Mouse (Mus musculus): Measurements from ENCODE around the gene Pla2g10.
"Not testable (repeated sequence)": the region's sequence is repeated elsewhere in the genome, so short reads cannot be mapped to it uniquely, and the experiment has no call there.

Gene Pla2g10

DNA sequence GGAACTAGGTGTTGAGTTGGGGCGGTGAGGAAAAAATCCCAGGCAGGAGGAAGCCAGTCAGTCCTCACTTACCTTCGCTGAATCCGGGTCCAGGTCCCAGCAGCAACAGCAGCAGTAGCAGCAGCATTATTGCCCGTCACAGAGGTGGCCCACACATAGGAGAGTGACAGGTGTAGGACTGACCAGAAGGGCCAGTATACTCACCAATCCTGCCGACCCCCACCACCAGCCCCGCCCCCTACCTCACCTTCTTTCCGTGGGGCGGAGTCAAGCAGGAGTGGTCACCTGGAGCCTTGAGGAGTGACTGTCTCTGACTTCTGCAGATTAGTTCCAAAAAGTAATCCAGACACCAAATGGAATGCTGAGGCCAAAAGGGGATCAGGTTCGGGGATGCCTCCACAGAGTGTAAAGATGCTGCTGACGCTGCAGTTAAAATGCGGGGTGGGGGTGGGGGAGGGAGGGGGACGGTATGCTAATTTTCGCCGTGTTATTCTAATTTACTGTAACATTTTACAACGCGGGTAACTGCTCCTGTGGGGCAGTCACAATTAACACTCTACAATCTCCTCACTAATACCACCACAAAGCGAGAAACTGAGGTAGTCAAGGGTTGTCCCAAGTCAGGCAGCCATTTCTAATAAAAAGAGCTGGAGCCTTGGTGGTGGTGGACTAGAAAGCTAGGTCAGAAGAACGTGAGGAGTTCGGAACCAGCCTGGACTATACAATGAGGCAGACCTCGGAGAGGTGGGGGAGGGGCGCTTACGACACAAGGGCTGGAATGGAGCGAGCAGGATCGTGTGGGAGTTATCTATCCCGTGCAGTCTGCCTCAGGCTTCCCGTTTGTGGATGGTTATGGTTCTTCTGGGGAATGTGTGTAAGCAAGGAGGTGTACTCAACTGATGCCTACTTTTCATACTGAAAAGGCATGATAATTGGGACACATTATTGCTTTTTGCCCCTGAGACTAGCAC lies at the start of gene Pla2g10:
TSS of gene Pla2g10 (minus strand) at position 699 of the 971 bp plus-strand sequence.
- DNase-seq (ENCODE audit: low spot score) = no peak

- DNase-seq (ENCODE audit: low spot score) = peak; percentile 70
These were observed 43.9 kb upstream of the Pla2g10 start for GRCm38 (mm10) chr16:13774651-13775050.

DNA sequence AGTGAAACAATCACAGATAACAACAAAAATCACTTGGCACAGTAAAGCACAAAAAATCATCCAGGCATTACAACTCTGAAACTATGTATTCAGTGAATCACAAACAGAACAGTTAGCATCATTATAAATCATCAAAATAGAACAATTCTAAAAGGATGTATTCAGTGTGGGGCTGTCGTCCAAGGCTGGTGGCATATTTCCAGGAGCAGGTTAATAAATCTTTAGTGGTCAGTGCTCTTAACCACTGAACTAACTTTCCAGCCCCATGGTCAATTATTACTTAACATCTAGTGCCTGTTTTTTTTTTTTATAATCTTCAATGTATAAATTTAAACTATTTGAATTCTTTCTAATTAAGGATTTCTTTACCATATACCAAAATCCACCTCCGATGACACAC lies 43.2 kb upstream of the Pla2g10 start:
- DNase-seq (ENCODE audit: low spot score) = peak; percentile 67

DNA sequence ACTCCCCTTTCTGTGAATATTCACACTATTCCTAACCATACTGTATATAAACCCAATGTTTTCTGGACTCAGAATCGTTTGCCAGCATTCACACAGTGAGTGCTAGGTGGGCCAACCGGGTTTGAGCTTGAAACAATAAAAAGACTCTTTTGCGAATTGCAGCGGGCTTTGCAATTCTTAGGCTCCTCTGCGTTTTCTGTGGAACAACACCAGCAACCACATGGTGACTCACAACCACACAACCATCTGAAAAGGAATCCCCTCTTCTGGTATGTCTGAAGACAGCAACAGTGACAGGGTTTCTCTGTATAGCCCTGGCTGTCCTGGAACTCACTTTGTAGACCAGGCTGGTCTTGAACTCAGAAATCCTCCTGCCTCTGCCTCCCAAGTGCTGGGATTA lies 41.3 kb upstream of the Pla2g10 start:
- not testable (repeated sequence) for DNase-seq (ENCODE audit: low spot score)

- DNase-seq (ENCODE audit: low spot score) = not testable (repeated sequence)
These were observed 40.8 kb upstream of the Pla2g10 start for GRCm38 (mm10) chr16:13771603-13772002.

- DNase-seq (ENCODE audit: low spot score) = peak; percentile 72
These were observed 35.6 kb upstream of the Pla2g10 start for GRCm38 (mm10) chr16:13766367-13766766.

- no peak for DNase-seq (ENCODE audit: low spot score)
These were observed 33.7 kb upstream of the Pla2g10 start for GRCm38 (mm10) chr16:13764519-13764918.

DNA sequence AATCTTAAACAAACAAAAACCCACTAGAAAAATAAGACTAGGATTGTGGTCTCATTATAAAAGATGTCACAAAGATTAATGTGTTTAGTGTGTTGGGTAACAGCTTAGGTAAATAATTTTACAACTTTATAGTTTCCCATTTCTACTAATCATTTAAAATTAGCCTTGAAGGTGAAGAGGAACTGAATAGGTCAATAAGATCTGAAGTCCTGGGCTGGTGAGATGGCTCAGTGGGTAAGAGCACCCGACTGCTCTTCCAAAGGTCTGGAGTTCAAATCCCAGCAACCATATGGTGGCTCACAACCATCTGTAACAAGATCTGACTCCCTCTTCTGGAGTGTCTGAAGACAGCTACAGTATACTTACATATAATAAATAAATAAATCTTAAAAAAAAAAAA lies 32.0 kb upstream of the Pla2g10 start:
- not testable (repeated sequence) for DNase-seq (ENCODE audit: low spot score)

DNA sequence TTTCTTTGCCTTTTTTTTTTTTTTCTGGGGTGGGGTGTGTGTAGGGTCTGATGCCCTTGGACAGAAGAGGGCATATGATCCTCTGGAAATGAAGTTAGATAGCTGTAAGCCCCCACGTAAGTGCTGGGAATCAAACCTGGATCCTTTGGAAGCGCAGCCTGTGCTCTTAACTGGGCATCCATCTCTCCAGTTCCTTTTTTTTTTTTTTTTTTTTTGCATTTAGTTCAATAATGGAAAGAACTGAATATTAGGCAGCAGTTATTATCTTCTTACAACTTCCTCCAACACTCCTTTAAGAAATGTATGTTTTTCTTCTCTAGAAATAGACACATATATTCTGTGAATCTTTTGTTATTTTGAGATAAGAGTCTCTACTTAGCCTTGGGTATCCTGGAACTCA lies 27.0 kb upstream of the Pla2g10 start:
- no peak for DNase-seq (ENCODE audit: low spot score)

- DNase-seq (ENCODE audit: low spot score) = no peak
These were observed 23.8 kb upstream of the Pla2g10 start for GRCm38 (mm10) chr16:13754400-13755190.

DNA sequence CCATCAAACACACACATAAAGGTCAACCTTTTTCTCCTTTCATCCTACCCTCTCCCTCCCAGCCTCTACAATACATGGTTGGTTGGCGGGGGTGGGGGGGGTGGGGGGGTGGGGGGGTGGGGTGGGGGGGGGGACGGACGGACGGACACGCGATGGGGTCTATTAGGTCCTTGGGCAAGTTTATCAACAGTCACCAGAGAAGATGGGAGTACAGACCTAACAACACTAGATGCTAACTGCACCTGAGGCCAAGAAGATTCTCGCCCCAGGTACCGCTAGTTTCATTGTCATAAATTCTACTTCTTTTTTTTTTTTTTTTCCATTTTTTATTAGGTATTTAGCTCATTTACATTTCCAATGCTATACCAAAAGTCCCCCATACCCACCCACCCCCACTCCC lies 23.2 kb upstream of the Pla2g10 start:
- no peak for DNase-seq (ENCODE audit: low spot score)

GRCm38 (mm10) chr16:13750626-13751025 lies 19.8 kb upstream of the Pla2g10 start:
- no peak for DNase-seq (ENCODE audit: low spot score)

DNA sequence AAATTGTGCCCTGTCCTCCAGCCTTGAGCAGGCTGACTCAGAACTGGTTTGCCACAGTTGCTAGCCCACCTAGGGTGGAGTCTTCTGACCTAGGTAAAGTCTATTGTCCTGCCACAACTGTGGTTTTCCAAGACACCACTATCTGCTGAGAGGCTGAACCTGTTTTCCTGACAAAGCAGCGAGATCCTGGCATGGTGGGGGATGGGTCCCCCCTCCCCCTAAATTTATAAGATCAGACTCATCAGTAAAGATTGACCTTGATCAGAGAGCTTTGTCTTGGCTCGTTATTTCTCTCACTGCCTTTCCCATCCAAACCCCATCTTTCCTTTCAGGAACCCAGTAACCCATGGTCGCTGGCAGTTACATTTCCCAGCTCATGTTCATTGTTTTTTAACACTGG lies 19.2 kb upstream of the Pla2g10 start:
- DNase-seq (ENCODE audit: low spot score) = no peak

GRCm38 (mm10) chr16:13749306-13749705 lies 18.5 kb upstream of the Pla2g10 start:
- no peak for DNase-seq (ENCODE audit: low spot score)

- not testable (repeated sequence) for DNase-seq (ENCODE audit: low spot score)
These were observed 18.0 kb upstream of the Pla2g10 start for GRCm38 (mm10) chr16:13748813-13749212.

DNA sequence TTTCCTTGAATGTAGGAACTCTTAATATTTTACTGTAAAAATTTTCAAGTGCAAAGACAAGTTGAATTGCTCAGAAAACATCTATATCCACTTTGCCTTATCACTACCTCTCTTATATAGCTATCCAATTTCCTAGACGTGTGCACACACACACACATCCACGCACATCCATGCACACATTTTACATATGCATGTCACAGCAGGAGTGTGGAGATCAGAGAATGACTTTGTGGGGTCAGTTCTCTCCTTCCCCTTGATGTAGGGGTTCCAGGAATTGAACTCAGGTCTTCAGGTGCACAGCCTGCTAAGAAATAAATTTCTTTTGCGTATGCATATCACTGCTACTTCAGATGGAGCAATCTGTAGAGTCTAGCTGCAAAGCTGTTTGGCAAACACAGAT lies 17.3 kb upstream of the Pla2g10 start:
- DNase-seq (ENCODE audit: low spot score) = no peak

DNA sequence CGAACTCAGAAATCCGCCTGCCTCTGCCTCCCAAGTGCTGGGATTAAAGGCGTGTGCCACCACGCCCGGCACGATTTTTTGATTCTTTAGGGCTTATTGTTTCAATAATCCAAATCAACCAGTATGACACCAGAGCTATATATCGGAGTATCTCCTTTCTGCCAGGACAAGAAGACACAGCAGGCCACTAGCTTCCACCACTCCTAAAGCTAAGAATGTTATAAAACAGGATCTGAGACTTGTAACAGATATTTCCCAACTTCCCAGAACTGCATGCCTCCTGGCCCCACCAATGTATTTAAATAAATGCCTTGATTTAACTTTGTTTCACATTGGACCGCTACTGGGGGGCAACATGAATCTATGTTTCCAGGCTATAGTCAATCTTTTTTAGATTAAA lies 16.9 kb upstream of the Pla2g10 start:
- no peak for DNase-seq (ENCODE audit: low spot score)

DNA sequence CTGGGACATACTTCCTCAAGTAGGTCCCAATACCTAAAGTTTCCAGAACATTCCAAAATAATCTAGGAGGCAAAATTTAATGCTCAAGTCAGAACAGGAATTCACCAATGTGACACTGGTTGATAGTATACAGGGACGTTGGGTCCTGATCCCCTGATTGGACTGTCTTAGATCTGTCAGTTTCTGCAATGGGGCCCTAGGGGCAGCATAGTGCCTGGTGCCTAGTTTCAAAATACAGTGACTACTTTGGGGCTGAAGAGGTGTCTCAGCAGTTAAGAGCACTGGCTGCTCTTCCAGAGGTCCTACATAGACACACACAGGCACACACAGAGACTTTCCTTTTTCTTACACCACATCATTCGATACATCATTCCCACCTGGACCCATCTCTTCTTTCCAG lies 10.1 kb upstream of the Pla2g10 start:
- DNase-seq (ENCODE audit: low spot score) = no peak

- not testable (repeated sequence) for DNase-seq (ENCODE audit: low spot score)
These were observed 8.3 kb upstream of the Pla2g10 start for GRCm38 (mm10) chr16:13739044-13739443.

DNA sequence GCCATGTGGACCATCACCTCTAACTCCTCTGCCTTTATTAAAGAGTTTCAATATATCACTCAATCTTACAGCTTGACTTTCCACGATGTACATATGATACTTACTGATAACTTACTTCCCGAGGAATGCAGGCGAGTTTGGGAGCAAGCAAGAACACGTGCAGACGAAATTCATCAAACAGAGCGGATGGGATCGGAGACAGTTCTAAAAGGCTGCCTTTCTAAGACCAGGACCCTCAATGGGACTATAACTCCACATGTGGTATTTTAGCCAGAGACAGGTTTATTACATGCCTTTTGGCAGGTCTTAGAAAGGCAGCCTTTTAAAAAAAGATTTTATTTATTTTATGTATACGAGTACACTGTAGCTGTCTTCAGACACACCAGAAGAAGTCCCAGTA lies 5.2 kb upstream of the Pla2g10 start:
- DNase-seq (ENCODE audit: low spot score) = no peak

- DNase-seq (ENCODE audit: low spot score) = peak; percentile 87
These were observed 2.8 kb upstream of the Pla2g10 start for GRCm38 (mm10) chr16:13733518-13734137.

DNA sequence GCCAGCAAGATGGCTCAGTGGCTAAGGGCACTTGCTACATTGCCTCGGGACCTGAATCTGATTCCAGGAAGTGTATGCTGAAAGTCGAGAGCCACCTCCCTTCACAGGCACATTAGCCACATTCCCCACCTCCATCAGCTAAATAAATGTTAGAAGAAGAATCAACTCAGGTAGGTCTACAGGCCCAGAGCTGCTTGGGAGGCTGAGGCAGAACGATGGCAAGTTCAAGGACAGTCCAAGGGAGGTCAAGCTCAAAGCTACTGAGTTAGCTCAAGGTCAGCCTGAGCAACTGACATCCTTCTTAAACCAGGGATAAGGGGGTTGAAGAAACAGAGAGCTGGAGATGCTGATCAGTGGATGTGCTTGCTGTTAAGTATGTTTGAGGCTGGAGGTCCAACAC lies 2.0 kb upstream of the Pla2g10 start:
- no peak for DNase-seq (ENCODE audit: low spot score)
